Mouse (Mus musculus): ENCODE results near the gene Spata13.

Spata13 gene

DNA sequence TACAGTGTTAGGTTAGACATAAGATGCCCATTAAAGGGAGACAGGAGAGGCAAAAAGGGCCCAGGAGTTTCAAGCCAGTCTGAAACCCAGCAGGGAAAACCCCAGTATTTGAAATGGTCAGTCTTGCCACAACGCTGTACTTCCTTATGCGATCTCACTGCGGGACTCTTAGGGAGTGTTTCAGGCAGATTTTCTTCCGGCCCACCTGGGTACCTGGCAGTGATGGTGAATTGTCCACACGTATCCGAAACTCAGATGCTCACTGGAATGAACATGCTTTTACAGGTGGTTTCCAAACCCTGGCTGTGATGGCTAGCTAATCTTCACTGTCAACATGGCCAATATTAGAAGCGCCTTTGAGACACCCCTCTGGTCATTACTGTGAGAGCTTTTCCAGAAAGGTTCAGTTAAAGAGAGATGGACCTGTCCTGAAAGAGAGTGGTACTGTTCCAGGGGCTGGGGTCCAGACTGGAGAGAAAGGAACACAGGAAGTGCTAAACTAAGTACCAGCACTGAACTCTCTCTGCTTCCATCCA is 148.4 kb downstream of the Spata13 start:
- no peak for DNase-seq (ENCODE audit: low spot score in 2 of 2)

DNA sequence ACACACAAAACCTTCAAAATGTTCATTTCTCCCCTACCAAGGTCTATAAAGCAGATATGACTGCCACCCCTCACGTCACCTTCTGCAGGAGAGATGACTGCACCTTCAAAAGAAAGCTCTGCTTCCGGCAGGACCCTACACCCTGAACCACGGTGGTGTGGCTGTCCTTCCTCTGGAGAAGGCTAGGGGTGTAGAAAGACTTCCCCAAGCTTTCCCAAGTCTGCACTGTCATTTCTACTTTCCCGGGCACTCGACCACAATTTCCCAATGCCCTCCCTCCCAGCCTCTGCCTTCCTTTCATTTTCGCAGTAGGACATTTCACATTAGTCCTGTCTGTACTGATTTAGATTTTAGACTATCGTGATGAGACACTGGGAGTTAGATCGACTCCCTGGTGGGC is 149.4 kb downstream of the Spata13 start:
- DNase-seq (ENCODE audit: low spot score in 2 of 2): no peak

DNA sequence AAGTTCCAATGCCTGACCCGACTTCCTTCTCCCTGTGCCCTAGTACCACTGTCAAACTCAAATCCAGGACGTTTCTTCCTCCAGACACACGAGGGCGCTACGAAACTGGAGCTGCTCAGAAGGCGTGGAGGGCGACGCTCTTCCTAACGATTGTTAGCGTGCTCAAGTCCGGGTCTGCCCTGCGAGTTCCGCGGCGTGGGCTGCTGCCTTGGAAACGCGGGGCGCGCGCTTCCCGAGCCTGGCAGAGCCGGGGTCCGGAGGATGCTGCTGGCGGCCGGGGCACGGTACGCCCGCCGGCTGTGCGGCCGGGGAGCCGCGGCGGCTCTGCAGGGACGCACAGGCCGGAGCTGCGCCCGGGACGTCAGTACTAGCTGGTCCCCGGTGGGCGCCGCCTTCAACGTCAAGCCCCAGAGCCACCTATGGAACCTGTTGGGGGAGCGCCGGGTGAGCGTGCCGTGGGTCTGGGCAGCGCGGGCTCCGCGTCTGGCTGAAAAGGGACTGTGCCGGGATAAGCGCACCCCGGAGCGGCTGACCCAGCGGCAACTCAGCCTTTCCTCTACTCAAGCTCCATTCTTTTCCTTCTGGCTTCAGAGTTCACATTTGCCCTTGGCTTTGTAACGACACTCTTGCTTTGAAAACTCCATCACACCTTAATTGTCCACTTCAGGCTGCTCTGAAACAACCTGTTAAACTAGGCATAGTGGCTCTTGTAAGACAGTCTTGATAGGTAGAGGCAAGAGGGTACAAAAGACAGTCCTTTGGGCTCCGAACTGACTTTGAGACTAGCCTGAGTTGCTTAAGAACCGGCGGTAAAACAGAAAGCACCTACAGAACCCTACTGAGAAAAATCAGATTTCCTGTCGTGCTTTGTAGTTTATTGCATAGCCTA is 150.9 kb downstream of the Spata13 start, which contains the start of gene Mipep:
Gene Mipep, plus strand, starts transcription at position 147 of the 889 bp plus-strand sequence.
- peak; percentile 57 to 81 for DNase-seq (ENCODE audit: low spot score in 2 of 2)

DNA sequence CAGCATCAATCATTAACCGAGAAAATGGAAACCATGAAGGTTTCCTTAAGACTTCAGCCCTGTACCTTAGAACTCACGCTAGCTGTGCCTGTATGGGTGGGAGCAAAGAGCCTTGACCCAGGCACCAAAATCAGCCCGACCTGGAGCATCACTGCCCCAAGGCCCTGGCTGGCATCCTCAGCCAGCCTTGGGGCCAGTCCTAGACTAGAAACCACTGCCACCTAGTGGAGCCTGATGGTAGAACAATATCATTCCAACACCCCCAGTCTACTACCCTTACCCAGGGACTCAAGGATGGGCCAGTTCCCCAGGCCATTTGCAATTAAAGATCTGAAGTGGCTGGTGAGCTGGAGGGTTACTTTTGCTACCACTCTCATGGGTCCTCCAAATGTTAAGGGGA is 156.3 kb downstream of the Spata13 start:
- DNase-seq (ENCODE audit: low spot score in 2 of 2): peak in 1 of 2 experiments; percentile 62

DNA sequence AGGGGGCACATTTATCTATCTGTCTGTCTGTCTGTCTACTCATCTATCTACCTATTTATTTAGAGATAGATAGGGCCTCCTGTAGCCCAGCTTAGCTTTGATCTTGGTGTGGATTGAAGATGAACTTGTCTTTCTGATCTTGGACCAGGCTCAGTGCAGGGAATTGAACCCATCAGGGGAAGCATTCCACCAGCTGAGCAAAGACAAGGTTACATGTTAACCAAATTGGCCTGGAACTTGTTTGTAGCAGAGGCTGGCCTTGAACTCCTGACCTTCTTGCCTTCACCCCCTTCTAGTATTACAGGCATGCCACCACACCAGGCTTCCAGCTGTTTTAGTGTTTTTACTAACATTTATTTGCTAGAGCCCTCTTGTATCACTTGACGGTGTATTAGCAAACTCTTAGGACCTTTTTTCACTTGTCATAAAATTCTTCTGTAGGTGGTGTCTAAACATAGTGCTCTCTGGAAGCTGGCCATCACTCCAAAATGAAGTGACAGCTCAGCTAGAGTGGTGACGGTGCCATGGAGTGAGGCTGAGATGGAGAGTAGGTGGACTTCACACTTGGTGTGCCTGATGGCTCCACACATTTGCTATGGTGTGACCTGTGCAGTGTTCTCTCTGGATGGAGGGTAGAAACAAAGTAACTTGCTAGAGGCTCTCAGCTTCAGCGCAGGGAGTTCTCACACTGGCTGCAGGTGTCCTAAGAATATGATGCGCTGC is 163.0 kb downstream of the Spata13 start:
- no peak for DNase-seq (ENCODE audit: low spot score in 2 of 2)

DNA sequence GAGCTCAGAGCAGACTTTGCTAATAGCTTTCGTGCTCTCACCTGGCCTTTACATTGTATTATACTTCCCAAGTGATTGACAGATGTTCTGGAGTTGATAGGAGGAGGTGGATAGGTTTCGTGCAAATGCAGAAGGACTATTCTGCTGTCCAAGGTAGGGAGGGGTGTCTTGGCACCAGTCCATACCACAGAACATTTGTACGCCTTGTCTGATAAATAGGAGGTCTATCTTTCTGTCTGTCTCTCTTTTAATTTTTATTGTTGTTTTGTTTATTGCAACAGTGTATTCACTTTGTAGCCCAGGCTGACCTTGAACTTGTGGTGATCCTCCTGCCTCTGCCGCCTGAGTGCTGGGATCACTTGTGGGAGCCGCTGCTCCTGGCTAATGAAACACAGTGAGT is 163.8 kb downstream of the Spata13 start:
- DNase-seq (ENCODE audit: low spot score in 2 of 2): no peak

DNA sequence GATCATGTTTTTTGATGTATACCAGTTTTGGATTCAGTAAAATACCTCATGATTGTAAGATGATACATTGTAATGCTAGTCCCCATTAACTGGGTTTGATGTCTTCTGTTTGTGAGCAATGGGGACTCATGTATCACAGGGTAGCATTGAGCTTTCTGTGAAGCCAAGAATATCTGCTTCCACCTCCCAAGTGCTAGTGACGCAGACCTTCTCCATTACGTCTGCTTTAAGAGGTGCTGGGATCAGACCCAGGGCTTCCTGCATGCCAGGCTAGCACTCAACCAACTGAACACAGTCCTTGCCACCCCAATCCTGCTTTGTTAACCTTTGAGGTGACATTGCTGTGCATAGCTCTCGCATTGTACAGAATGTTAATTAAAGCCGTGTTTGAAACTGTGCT is 164.9 kb downstream of the Spata13 start:
- no peak for DNase-seq (ENCODE audit: low spot score in 2 of 2)

DNA sequence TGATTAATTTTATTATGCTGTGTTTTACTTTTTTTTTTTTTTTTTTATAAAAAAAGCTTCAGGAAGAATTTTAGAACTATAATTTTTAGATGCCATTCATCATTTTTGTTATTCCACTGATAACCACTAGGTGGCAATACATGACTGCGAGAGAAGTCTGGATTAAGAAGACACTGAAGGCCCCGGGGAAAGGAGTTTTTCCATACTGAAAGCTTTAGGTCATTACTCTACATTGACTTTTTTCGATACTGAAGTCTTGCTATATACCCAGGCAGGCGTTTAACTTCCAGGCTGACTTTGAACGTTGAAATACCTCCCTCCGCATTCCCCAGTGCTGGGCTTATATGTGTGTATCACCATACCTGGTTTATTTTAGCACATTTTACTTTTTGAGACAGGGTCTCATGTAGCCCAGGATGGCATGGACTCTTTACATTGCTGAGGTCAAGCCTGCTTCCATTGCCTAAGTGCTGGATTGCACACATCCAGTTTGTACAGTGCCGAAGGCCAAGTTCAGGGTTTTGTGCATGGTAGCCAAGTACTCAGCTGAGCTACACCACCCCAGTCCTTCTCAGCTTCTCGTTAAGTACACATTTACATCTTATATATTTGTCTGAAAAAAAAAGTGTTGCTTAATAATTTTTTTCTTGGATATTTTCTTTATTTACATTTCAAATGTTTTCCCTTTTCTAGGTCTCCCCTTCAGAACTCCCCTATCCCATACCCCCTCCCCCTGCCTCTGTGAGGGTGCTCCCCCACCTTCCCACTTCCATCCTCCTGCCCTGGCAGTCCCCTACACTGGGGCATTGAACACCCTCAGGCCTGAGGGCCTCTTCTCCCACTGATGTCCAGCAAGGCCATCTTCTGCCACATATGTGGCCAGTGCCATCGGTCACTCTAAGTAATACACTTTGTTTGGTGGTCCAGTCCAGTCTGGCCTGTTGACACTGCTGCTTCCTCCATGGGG is 166.2 kb downstream of the Spata13 start:
- no peak for DNase-seq (ENCODE audit: low spot score in 2 of 2)

DNA sequence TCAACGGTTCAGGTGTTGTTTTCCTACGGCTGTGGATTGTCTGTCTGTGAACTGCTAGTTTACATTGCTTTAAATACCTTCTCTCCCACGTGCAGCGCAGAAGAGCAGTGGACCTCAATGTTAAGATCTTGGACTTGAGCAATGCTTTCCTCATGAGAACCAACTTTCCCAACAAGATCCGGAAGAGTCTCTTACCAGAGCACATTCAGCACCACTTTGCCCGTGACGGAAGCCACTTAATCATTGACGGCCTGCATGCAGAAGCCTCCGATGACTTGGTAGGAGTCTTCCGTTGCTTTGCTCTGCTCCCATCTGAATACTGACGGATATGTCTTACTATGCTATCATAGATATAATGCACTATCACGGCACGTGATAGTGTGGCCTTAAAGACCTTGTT is 168.2 kb downstream of the Spata13 start:
- no peak for DNase-seq (ENCODE audit: low spot score in 2 of 2)

DNA sequence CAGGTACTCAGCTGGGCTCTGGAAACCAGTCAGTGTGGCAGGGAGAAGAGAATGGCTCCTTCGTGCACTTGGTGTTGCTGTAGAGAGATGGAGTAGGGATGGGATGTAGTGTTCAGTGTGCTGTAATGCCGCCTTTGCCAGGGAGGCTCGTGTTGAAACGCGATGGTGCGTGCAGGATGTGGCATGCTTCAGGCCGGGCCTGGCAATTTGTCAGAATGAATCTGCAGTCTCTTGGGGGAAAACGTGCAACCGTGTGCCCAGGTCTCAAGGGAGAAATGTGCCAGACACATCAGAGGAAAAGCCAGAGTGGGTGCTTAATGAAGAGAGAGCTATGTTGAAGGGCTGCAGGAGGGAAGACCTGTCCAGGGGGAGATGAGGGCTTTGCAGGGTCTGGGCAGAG is 171.2 kb downstream of the Spata13 start:
- DNase-seq (ENCODE audit: low spot score in 2 of 2): no peak

DNA sequence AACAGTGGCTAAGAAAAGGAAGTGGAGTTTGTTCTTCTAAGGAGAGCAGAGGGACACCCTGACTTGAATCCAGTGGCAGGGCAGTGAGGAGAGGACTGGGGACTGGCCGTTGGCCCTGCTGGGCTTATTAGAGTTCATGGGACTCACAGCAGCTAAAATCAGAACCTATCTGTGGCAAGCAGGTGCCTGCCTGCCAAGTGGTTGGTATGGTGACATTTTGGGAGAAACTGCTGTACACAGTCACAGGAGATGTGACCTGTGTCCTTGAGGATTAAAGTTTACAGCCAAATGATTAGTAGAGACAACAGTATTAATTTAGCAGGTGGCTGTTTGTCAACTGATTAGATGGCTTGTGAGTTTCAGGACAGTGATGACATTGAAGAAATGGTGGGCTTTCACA is 172.1 kb downstream of the Spata13 start:
- no peak for DNase-seq (ENCODE audit: low spot score in 2 of 2)

DNA sequence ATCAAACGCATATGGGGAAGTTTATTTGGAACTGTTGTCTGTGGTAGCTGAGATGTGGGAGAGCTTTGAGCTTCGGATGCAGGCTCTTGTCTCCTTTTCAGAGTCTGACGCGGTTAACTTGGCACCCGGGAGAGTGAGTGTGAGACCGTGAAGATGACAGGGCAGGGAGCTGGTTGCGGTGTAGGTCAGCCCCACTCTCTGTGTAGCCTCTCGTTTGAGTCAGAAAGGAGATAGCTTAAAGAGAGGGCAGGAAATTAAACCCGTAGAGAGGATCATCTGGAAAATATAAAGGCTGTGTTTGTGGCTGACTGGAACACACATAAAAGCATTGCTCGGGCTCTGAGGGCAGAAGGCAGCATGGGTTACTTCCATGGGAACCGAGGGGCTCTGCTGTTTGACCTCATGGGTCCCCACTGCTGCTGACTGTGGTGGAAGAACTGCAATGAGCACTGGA is 173.1 kb downstream of the Spata13 start:
- no peak for DNase-seq (ENCODE audit: low spot score in 2 of 2)

DNA sequence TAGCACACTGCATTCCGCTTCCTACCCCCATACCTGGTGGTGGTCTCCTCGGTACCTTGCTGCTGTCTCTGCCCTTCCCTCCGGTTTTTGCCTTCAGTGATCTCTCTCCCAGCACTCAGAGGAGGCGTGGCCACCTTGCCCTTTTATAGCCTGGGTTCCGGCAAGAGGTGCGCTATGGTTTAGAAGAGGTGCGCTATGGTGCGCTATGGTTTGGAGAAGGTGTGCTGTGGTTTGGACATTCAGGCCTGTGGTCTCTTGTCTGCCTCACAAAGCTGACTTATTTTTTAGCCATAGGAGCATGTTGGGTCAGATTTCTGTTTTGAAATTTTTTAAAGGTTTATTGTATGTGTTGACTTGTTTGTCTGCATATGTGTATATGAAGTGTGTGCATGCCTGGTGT is 176.1 kb downstream of the Spata13 start:
- DNase-seq (ENCODE audit: low spot score in 2 of 2): no peak

DNA sequence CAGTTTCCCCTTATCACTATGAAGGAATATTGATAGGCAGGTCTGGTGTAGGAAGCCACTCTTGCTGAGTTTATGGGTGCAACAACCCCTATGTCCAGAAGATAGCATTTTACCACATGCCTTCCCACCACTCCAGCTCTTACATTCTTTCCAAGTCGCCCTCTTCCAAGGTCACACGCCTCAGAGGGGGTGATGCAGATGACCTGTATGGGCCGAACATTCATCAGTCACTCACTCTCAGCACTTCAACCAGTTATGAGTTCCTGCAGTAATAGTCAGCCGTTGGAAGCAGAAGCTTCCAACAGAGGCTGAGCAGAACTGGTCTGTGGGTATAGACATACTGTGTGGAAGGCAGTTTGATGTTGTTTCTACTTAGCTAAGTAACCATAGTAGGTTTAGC is 177.7 kb downstream of the Spata13 start:
- no peak for DNase-seq (ENCODE audit: low spot score in 2 of 2)

All from cerebellum, postnatal 4 days (tissue).